Mouse (Mus musculus): ENCODE data around the gene Tfeb. TPM values are rescaled to one million over a fixed set of nuclear protein-coding genes. Genes with fewer than 3 reads are reported as not detected.

Tfeb gene
- total RNA-seq, 2 experiments from 2014 or later, result 12.0 to 13.1 TPM

DNA sequence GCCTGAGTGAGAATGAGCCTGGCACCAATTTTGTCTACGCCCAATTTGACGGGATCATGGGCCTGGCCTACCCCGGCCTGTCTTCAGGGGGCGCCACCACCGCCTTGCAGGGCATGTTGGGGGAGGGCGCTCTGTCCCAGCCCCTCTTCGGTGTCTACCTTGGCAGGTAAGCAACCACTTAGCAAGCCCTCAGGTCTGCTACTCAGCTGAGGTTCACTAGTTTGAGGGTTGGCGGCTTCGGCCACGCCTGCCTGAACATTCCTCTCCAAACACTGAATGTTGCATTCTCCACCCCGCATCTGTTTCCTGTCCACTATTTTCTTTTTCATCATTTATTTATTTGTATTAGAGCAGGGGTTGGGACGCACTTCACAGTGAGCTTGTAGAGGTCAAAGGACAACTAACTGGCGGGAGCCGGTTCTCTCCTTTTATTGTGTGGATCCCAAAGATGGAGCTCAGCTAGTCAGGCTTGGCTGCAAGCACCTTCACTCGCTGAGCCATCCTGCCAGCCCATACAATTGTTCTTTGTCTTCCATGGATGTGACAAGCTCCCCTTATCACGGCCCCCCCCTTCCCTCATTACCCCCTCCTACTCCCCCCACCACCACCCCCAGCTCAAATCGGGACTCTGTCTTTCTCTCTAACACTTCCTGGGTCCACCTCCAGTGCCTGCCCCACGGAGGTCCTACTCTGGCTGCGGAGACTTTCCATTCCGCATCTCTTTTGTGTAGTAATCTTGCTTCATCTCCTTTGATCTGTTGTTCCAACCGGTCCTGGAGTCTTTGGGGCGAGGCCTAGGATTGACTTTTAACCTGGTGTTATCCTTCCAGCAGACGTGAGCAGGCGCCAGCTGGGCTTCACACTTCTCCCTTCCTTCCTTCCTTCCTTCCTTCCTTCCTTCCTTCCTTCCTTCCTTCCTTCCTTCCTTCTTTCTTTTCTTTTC is 5.9 kb upstream of the Tfeb start:
- no peak overlapping the region for H3K4me3 ChIP-seq
- TF ChIP-seq CTCF (conservative IDR thresholded peaks at IDR 0.05), result peak; percentile 38

DNA sequence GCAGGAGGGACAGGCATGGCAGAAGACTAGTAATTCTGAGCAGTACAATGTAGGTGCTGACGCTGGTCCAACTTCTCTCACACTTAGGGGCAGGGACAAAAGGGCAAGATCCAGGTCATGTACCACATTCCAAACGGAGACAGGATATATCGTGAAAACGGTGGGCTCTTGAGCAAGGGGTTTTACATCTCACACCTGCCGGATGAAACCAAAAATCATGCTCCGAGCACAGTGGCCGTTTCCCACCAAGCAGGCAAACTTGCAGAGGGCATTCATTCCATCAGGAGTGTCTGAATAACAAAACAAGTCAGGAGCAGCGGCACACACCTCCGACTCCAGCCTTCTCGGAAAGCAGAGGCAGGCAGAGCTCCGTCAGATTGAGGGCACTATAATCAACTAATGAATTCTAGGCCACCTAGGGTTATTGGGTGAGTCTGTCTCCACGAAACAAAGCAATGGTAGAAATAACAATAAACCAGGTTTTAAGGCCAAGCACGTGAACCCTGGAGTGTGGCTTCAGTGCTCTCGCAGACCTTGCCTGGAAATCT is 1.2 kb upstream of the Tfeb start:
- TF ChIP-seq CTCF (conservative IDR thresholded peaks at IDR 0.05), result no peak
- Histone ChIP-seq H3K4me3 (no peak overlapping the region), H3K27ac (no peak overlapping the region)
- DNase-seq (ENCODE audit: low spot score in 2 of 2), result no peak

More for the DNA sequence above, 5.9 kb upstream of the Tfeb start:
- H3K27ac ChIP-seq, result no peak overlapping the region
- DNase-seq (ENCODE audit: low spot score in 2 of 2), result no peak

DNA sequence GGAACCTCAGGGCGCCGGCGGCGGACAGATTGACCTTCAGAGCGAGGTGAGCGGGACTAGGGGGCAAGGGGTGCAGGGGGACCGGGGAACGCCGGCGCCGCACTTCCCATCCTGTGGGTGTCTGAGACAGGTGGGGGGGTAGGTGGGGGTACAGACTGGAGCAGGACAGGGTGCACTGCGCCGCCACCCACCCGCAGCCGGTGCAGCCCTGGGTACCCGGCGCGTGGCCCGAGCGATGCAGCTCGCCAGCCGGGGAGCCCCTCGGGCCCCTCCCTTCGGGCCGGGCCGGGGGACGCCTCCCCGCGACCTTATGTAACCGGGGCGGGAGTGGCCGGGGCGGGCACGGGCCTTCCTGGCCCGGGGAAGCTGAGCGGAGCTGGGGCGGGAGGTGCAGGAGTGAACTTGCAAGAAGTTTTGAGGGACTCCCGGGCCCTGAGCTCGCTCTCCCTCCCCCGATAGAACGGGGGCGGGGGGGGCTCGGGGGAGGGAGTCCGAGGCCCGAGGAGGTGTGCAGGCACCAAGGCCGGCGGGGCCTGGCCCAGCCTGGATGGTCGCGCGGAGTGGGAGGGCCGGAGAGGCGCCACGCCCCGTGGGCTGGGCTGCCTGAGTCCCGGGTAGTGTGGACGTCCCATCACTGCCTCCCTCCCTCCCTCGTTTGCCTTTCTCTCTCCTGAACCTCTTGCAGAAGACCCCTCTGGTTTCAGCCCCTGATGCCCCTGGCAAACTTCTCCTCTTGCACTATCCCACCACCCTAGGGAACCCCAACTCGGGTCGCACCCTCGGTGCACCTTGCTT is 638 bp downstream of the Tfeb start:
- DNase-seq (ENCODE audit: low spot score in 2 of 2), result peak; percentile 72
- TF ChIP-seq CTCF (conservative IDR thresholded peaks at IDR 0.05), result no peak
- Histone ChIP-seq H3K27ac (peak overlapping the region; percentile 95), H3K4me3 (peak overlapping the region; percentile 66)

DNA sequence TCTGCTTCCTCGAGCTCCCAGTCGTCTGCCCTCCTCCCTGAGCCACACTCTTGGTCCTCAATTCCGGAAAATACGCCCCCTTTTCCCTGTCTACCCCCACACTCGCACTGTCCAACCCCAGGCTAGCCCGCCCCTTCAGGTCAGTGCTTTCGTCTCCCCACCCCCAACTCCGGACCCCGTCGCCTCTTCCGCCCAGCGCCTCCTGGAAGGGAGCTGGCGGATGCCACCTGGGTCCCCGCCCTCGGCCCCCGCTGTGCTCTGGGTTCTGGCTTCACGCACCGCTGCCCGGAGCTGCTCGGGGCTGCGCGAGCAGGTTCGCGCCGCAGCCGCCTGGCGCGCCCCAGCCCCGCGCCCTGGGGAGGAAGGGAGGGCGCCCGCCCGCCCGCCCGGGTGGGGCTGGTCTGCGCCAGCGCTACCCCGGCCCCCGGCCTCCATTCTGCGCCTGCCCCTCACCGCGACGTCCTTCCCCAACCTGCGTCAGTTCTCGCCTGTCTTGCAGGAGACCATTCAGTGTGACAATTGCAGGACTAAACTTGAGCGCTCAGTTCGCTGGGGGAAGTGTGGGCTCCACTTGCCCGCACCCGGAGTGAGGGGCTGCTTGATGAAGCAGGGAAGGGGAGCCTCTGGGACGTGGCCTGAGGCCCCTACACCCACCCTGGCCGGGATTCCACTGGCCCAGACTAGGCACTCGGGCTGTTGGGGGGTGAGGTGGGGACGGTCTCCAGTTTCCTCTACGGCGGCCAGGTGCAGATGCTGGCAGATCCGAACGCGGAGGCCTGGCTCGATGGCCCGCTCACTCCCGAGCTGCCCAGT is 1.4 kb downstream of the Tfeb start:
- no peak for DNase-seq (ENCODE audit: low spot score in 2 of 2)
- Histone ChIP-seq H3K27ac (peak overlapping the region; percentile 95), H3K4me3 (peak overlapping the region; percentile 66)
- TF ChIP-seq CTCF (conservative IDR thresholded peaks at IDR 0.05), result no peak

DNA sequence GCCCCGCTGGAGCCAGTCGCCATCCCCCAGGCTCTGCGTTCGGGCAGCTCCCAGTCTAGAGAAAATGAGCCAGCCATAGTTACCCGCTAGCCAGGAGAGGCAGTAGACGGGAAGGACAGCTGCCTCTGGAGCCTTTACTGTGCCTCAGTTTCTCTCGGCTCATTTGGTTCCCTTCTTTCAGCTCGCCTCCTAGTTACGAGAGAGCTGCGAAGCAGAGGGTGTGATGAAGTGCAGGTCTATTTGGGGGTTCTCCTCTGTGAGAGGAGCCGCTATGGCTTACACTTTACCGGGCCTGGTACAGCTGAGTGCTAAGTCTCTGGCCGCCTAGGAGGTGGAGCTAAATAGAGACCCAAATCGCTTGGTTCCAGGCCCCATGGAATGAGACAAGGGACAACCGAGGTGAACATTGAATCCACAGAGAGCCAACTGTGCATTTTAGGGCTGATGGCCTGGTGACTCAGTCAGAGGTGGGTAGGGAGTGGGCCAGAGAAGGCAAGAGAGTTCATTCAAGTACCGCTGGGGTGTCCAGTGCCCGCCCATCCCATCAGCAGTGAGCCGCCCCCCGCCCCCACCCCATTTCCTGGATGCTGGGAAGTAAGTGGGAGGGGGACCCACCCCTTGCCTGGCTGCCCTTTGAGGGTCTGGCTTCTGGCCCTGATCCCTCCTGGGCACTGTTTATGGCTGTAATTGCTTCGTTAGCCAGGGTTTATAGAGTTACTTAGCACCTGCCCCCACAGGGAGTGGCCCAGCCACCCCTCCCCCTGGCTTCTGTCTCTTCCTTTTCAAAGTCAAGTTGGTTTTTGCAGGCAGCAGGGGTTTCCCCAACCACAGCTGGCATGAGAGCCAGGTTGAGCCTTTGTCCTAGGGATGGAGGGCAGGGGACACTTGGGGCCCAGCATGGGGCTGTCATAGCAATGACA is 2.3 kb downstream of the Tfeb start:
- TF ChIP-seq CTCF (conservative IDR thresholded peaks at IDR 0.05), result no peak
- no peak for DNase-seq (ENCODE audit: low spot score in 2 of 2)
- H3K27ac ChIP-seq, result peak overlapping the region; percentile 95
- H3K4me3 ChIP-seq, result peak overlapping the region; percentile 66

DNA sequence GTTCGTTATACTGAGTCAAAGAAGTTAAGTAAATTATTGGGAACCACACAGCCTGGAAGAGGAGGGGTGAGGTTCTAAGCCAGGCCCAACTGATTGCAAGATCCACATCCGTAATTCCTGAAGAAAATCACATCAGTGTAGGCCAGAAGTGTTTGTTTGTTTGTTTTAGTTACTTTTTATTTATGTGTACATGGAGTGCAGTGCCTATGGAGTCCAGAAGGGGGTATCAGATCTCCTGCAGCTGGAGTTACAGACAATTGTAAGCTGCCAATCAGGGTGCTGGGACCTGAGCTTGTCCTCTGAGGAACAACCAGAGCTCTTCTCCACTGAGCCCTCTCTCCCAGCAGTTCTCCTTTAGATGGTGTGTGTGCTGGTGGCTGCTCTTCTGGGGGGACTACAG is 3.4 kb downstream of the Tfeb start:
- DNase-seq (ENCODE audit: low spot score in 2 of 2), result no peak
- TF ChIP-seq CTCF (conservative IDR thresholded peaks at IDR 0.05), result peak; percentile 57
- peak overlapping the region; percentile 95 for H3K27ac ChIP-seq
- H3K4me3 ChIP-seq, result no peak overlapping the region

DNA sequence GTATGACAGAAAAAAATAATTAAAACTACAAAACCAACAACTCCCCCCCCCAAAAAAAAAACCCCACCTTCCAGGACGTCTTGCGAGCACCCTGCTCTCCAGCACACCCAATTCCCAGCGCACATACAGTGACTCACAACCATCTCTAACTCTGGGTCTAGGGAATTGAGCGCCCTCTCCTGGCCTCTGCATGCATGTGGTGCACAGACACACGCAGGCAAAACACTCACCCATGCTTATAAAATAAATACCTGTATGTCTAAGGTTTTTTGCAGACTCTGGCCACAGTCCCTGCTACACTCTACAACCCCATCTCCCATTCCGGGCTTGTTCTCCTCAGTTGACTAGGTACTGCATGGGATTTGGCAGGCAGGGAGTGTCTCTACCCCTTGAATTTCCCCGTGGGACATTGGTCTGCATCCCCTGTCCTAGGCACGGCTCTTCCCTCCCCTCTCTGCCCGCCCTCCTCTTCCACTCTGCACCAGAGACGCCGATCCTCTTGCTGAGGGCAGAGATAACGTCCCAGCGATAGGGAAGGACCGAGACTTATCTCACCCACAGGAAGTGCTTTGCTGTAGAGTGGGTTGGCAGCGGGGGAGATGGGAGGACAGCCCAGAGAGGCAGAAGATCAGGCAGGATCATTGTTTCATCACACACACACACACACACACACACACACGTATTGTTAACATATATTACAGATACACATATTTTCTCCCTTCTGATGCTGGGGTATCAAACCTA is 6.3 kb downstream of the Tfeb start:
- H3K4me3 ChIP-seq, result no peak overlapping the region
- no peak overlapping the region for H3K27ac ChIP-seq
- TF ChIP-seq CTCF (conservative IDR thresholded peaks at IDR 0.05), result peak; percentile 61
- DNase-seq (ENCODE audit: low spot score in 2 of 2), result no peak

DNA sequence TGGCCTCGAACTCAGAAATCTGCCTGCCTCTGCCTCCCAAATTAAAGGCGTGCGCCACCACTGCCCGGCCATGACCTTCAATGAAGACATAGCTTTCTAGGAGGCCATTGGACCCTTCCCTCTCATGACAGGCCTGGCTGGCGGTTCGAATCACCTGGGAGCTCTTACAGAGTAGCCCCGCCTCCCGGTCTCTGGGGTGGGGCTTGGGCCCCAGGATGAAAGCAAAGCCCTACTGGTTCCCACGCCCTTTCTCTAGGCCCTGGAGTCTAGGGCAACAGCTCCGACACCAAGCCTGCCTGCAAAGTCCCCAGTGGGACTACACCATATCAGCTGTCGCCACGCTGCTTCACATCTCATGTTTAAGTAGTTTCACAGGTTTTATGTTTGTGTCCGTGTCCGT is 7.3 kb downstream of the Tfeb start:
- TF ChIP-seq CTCF (conservative IDR thresholded peaks at IDR 0.05), result no peak
- Histone ChIP-seq H3K27ac (no peak overlapping the region), H3K4me3 (no peak overlapping the region)
- no peak for DNase-seq (ENCODE audit: low spot score in 2 of 2)

DNA sequence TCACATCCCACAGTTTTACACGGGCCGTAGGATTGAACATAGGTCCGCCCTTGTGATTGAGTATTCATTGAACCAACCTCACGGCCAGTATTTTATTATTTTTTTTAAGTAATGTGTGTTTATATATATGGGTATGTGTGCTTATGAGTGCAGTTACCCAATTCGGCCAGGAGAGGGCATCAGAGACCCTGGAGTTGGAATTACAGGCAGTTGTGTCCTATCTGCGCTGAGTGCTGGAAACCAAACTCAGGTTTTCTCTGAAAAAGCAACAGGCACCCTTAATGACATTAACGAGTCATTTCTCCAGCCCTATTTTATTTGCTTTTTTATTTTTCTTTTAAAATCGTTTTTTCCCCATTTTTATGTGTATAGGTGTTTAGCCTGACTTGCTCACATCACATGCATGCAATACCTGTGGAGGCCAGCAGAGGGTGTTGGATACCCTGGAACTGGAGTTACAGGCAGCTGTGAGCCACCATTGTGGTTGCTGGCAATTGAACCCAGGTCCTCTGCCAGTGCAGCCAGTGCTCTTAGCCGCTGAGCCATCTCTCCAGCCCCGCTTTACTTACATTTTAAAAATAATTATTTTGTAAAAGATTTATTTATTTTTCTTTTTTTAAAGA is 8.0 kb downstream of the Tfeb start:
- no peak for DNase-seq (ENCODE audit: low spot score in 2 of 2)
- no peak overlapping the region for H3K4me3 ChIP-seq
- H3K27ac ChIP-seq, result no peak overlapping the region
- peak; percentile 69 for TF ChIP-seq CTCF (conservative IDR thresholded peaks at IDR 0.05)

DNA sequence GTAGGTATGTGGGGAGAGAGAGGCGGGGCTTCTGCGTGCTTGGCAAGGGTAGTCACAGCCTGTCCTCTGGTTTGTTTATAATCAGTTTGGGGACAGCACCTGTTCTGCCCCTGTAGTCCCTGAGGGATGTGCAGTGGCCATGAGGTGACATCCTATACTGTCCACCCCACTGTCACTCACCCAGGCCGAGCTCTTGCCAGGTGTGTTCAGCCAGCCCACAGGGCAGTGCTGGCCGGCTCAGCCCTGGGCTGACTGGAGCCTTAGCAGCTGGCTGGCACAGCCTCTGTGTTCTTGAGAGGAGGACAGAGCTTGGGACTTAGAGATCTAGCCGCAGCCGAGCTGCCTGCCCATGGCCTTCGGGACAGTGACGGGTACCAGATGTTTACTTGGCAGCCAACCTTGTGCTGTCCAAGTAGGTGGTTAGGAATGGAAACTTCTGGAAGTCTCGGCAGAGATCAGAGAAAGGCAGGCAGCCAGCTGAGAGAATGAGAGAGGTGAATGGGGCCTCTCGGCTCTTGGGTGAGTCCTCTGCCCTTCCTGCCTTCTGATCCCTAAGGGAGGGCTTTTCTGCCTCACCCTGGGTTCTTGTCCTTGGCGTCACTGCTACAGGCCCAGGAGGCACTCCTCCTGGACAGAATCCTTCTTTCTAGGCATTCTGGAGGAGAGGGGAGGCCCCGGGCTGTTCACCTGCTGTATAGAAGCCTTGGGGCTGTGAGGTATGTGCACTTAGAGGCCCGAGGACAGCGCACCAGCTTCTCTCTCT is 12.1 kb downstream of the Tfeb start:
- peak overlapping the region; percentile 53 for H3K27ac ChIP-seq

More for the DNA sequence above, 12.1 kb downstream of the Tfeb start:
- H3K4me3 ChIP-seq, result no peak overlapping the region
- no peak for TF ChIP-seq CTCF (conservative IDR thresholded peaks at IDR 0.05)
- no peak for DNase-seq (ENCODE audit: low spot score in 2 of 2)

Data from layer of hippocampus, adult 2 months (tissue).